ENCODE assay signal across 13 mouse cellular contexts in genomic region chr1:184918227-184918888, GRCm38 (mm10). TPM values are rescaled to one million over a fixed set of nuclear protein-coding genes. Genes with fewer than 3 reads are reported as not detected.
DNase-seq lines count a peak whose midpoint lies in the region; ATAC-seq and TF ChIP-seq lines count a peak whose summit lies in the region.
"Had no signal": no experiment of that assay in that cellular context is flagged by ENCODE, and none has a peak within 500 bp of the region (broad histone marks: within the 10 kb centered on the region; RNA-seq: fewer than 3 reads in every experiment).

No protein-coding gene starts in this region.

- no peak overlapping the region for H3K4me3 ChIP-seq in liver, adult 2 months (ENCODE audit: insufficient read depth, low read depth, low read length)
- H3K4me3 ChIP-seq in ES-E14 (ENCODE audit: insufficient read depth in 1 of 2, low read depth in 1 of 2, low read length in 2 of 2, poor library complexity in 1 of 2, severe bottlenecking in 1 of 2), result no peak overlapping the region
- no peak overlapping the region for H3K4me3 ChIP-seq in midbrain, embryonic 14.5 days (replicated peaks; ENCODE audit: low read depth, low read length)
- H3K4me3 ChIP-seq: erythroblast, embryonic 14.5 days; heart, embryonic 15.5 days; liver, embryonic 13.5 days; neural tube, embryonic 13.5 days had no signal

- no peak overlapping the region for H3K27ac ChIP-seq in liver, adult 2 months (replicated peaks; ENCODE audit: insufficient read depth, low read depth, low read length)
- H3K27ac ChIP-seq in ES-E14 (ENCODE audit: insufficient read depth, low read depth, low read length, poor library complexity, severe bottlenecking), result no peak overlapping the region
- no peak overlapping the region for H3K27ac ChIP-seq in midbrain, embryonic 14.5 days (replicated peaks; ENCODE audit: low read depth, low read length)
- H3K27ac ChIP-seq: heart, embryonic 15.5 days; liver, embryonic 13.5 days; neural tube, embryonic 13.5 days had no signal

- in situ Hi-C loops in ES-E14 (cut with MboI; ENCODE audit: low sequenced_read_pairs in 2 of 2, unreplicated experiment in 2 of 2), result no loop called here

- no peak for TF ChIP-seq POLR2A in liver, adult 2 months (IDR thresholded peaks at IDR 0.05; ENCODE audit: extremely low read depth, insufficient read depth, low read length)

- H3K9me3 ChIP-seq in ES-E14 (ENCODE audit: control insufficient read depth, insufficient read depth, low read depth, low read length), result no peaks in the 10 kb centered on the region
- no peaks in the 10 kb centered on the region for H3K9me3 ChIP-seq in midbrain, embryonic 14.5 days (ENCODE audit: control insufficient read depth, low read length)
- H3K9me3 ChIP-seq: heart, embryonic 15.5 days; liver, embryonic 13.5 days; neural tube, embryonic 13.5 days had no signal

- WGBS in liver, adult 2 months, result 95% methylated on average over 5 of the region's 5 CpGs
- 71% methylated on average over 5 of the region's 5 CpGs for WGBS in midbrain, embryonic 14.5 days

- H3K27me3 ChIP-seq in liver, adult 2 months (ENCODE audit: control insufficient read depth, insufficient read depth, low read length), result no peaks in the 10 kb centered on the region
- H3K27me3 ChIP-seq in midbrain, embryonic 14.5 days (ENCODE audit: control insufficient read depth, insufficient read depth, low read length), result no peaks in the 10 kb centered on the region
- H3K27me3 ChIP-seq: heart, embryonic 15.5 days; liver, embryonic 13.5 days; neural tube, embryonic 13.5 days had no signal

- H3K4me2 ChIP-seq in midbrain, embryonic 14.5 days (ENCODE audit: low read length), result no peak overlapping the region
- H3K4me2 ChIP-seq: heart, embryonic 15.5 days; liver, embryonic 13.5 days; neural tube, embryonic 13.5 days had no signal

- H3K79me2 ChIP-seq in liver, adult 2 months (ENCODE audit: control insufficient read depth, insufficient read depth, low read length), result no peaks in the 10 kb centered on the region

- peak; percentile 29 for DNase-seq in liver, adult 2 months (ENCODE audit: extremely low read depth, low read depth, low spot score)
- DNase-seq in liver, result no peak
- peak; percentile 71 for DNase-seq in ES-E14 (ENCODE audit: low read depth, low spot score)
- peak; percentile 38 for DNase-seq in c-Kit-positive CD71-negative TER-119-negative erythroid progenitor cells, embryonic 14.5 days (ENCODE audit: low read depth)
- DNase-seq in midbrain, embryonic 14.5 days, result peak; percentile 52
- no peak for DNase-seq in layer of hippocampus, adult 18-20 months (ENCODE audit: low spot score in 2 of 2)
- no peak for DNase-seq in testis, postnatal 14 days (ENCODE audit: low spot score)
- DNase-seq in right cerebral cortex, adult 18-20 months, result no peak
- DNase-seq: adrenal gland, postnatal 36 days; liver, embryonic 13.5 days had no signal

- H3K4me1 ChIP-seq in liver, adult 2 months (ENCODE audit: control insufficient read depth, insufficient read depth, low read length), result no peaks in the 10 kb centered on the region
- no peaks in the 10 kb centered on the region; a peak in 1 of 4 replicates for H3K4me1 ChIP-seq in ES-E14 (ENCODE audit: control insufficient read depth in 2 of 2, insufficient read depth in 2 of 2, low read length in 2 of 2, poor library complexity in 1 of 2)
- H3K4me1 ChIP-seq in midbrain, embryonic 14.5 days (ENCODE audit: control insufficient read depth, insufficient read depth, low read length), result no peaks in the 10 kb centered on the region
- H3K4me1 ChIP-seq: heart, embryonic 15.5 days; liver, embryonic 13.5 days; neural tube, embryonic 13.5 days had no signal

- ATAC-seq in midbrain, embryonic 14.5 days (ENCODE audit: low FRiP score, low TSS enrichment), result no peak

- TF ChIP-seq CTCF in liver, adult 2 months (IDR thresholded peaks at IDR 0.05; ENCODE audit: low read depth, low read length), result 0 out of 2 replicates have a peak, but pooled peaks have one; percentile 10

- no peak overlapping the region for H3K9ac ChIP-seq in liver, adult 2 months (ENCODE audit: low read depth, low read length)
- no peak overlapping the region for H3K9ac ChIP-seq in ES-E14 (ENCODE audit: insufficient read depth, low read depth, low read length, poor library complexity, severe bottlenecking)
- H3K9ac ChIP-seq in midbrain, embryonic 14.5 days (replicated peaks; ENCODE audit: low read length), result no peak overlapping the region
- H3K9ac ChIP-seq: heart, embryonic 15.5 days; liver, embryonic 13.5 days; neural tube, embryonic 13.5 days had no signal

- H3K36me3 ChIP-seq in liver, adult 2 months (ENCODE audit: control insufficient read depth, insufficient read depth, low read length), result no peaks in the 10 kb centered on the region
- no peaks in the 10 kb centered on the region for H3K36me3 ChIP-seq in ES-E14 (ENCODE audit: control insufficient read depth, insufficient read depth, low read length, poor library complexity, severe bottlenecking)
- peaks cover 62% of the 10 kb centered on the region for H3K36me3 ChIP-seq in midbrain, embryonic 14.5 days (ENCODE audit: control insufficient read depth, insufficient read depth, low read length)
- H3K36me3 ChIP-seq: liver, embryonic 13.5 days had no signal

TF ChIP-seq in ES-E14, 5 proteins besides CTCF, POLR2A, EP300 and RAD21:
- TF ChIP-seq ZC3H11A (IDR thresholded peaks at IDR 0.05; ENCODE audit: borderline replicate concordance, low read depth, low read length), result 0 out of 2 replicates have a peak, but pooled peaks have one; percentile 9
- no peak for TF ChIP-seq ZNF384 (IDR thresholded peaks at IDR 0.05; ENCODE audit: low read depth, low read length)
- no peak for TF ChIP-seq CHD2 (IDR thresholded peaks at IDR 0.05; ENCODE audit: low read depth, low read length)

RNA-seq across cellular contexts. Expression of gene C130074G19Rik, which starts 35.3 kb away (rescaled TPM):
- 84.6 and 88.6 TPM in 2 replicates for total RNA-seq in liver, adult 2 months (2014; rRNA removed)
- 56.3 and 68.3 TPM in 2 replicates for polyA plus RNA-seq in liver, adult 2 months (2012; rRNA removed)
- total RNA-seq in ES-E14 (2012; rRNA removed), result 1.4 and 1.6 TPM in 2 replicates
- 0.40 and 1.1 TPM in 2 replicates for polyA plus RNA-seq in midbrain, embryonic 14.5 days (2014; fragmentation: Nextera tagmentation; extraction: Ambion mirVana)
- 1 to 10 TPM; 7.1 to 8.8 TPM for total RNA-seq in layer of hippocampus, adult 18-20 months (2021)

Comparison
In these comparisons a context has a peak if more than half of its experiments do, and no peak if none do; other contexts are left out.
1. DNase-seq: peak in liver, adult 2 months (single experiment), ES-E14 (single experiment), c-Kit-positive CD71-negative TER-119-negative erythroid progenitor cells, embryonic 14.5 days (single experiment) and midbrain, embryonic 14.5 days (single experiment); none in liver (single experiment), layer of hippocampus, adult 18-20 months (0 of 2), testis, postnatal 14 days (single experiment) and right cerebral cortex, adult 18-20 months (single experiment).